Mouse (Mus musculus) small intestine, adult 2 months (tissue): ENCODE results near the gene Astn2.

ENCODE experiments used
- CTCF ChIP-seq: fragments of 200-500 bp; IDR thresholded peaks from 2 replicates; pipeline ENCODE4 v1.5.1; 2012; ENCODE audit warnings: low read depth, mild to moderate bottlenecking, control low read depth, inconsistent platforms, low read length, moderate library complexity, mixed read lengths; ENCODE audit not compliant: insufficient replicate concordance, insufficient read length; ENCODE audit errors: extremely low read depth
- POLR2A ChIP-seq: fragments of 200-500 bp; IDR thresholded peaks from 2 replicates; pipeline ENCODE4 v1.6.1; 2012; ENCODE audit warnings: low read depth, mild to moderate bottlenecking, control low read depth, inconsistent platforms, low read length, moderate library complexity

DNA sequence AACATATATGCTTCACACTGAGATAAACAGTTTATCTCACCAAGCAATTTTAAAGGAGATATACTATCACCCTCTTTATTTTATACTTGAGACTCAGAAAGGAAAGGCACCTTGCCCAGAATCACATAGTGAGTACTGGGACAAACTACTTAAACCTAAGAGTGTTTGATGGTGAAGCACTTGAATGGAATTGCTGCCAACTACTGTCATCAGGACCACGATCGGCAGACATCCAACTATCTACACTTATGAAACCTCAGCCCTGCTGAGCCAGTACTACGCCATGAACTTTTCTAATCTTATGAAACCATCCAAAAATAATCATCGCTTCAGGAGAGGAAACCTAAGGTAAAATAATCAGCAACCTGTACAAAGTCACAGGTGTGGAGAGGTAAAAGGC is 1005.0 kb downstream of the Astn2 start:
- TF ChIP-seq CTCF (no peak), POLR2A (no peak)
